Comparison of ENCODE assay signal across 8 mouse cellular contexts in the genomic region with DNA sequence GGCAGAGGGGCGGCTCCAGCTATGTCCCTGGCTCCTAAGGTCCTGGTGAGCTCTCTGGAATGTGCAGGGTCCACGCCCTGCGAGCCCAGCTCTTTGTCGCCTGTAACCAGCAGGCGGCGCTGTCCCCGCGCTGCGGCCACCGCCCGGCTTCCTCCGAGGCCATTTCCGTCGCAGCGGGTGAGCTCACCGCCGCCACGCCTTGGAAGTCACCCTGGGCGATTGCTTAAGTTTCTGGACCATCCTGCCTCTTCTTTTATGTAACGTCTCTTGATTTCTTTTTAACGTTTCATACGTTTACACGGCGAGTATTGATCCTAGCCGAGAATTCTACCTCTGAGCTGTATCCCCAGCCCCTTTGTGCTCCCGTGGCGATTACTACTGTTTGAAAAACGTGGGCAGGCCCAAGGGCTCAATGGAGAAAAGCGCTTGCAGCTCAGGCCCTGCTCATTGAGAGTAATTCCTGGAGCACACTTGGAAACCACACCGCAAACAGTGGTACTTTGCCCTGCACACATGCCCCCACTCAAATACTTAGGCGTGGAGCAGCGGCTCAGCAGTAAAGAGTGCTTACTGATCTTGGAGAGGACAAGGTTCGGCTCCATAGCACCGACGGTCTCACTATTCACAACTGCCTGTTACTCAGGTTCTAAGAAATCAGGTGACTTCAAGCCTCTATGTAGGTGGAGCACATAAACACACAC. TPM values are rescaled to one million over a fixed set of nuclear protein-coding genes. Genes with fewer than 3 reads are reported as not detected.
DNase-seq lines count a peak whose midpoint lies in the region; ATAC-seq lines count a peak whose summit lies in the region.

No protein-coding gene starts in this region.

- no peaks in the 10 kb centered on the region for H3K9me3 ChIP-seq in embryonic facial prominence, embryonic 13.5 days
- no peaks in the 10 kb centered on the region for H3K9me3 ChIP-seq in limb, embryonic 12.5 days
- H3K9me3 ChIP-seq in midbrain, embryonic 14.5 days (ENCODE audit: control insufficient read depth, low read length): no peaks in the 10 kb centered on the region

- peak; percentile 77 for ATAC-seq in embryonic facial prominence, embryonic 13.5 days (ENCODE audit: insufficient number of reproducible peaks, insufficient read depth, low FRiP score, low TSS enrichment, low read depth)
- peak; percentile 81 for ATAC-seq in limb, embryonic 12.5 days (ENCODE audit: insufficient number of reproducible peaks, insufficient read depth, low FRiP score, low TSS enrichment, low read depth)
- peak; percentile 77 for ATAC-seq in midbrain, embryonic 14.5 days (ENCODE audit: low FRiP score, low TSS enrichment)

- peaks cover 40% of the 10 kb centered on the region for H3K4me1 ChIP-seq in embryonic facial prominence, embryonic 13.5 days
- H3K4me1 ChIP-seq in limb, embryonic 12.5 days (replicated peaks): peaks cover 42% of the 10 kb centered on the region
- peaks cover 43% of the 10 kb centered on the region for H3K4me1 ChIP-seq in midbrain, embryonic 14.5 days (ENCODE audit: control insufficient read depth, insufficient read depth, low read length)

- no peaks in the 10 kb centered on the region for H3K36me3 ChIP-seq in embryonic facial prominence, embryonic 13.5 days
- H3K36me3 ChIP-seq in limb, embryonic 12.5 days: no peaks in the 10 kb centered on the region
- H3K36me3 ChIP-seq in midbrain, embryonic 14.5 days (ENCODE audit: control insufficient read depth, insufficient read depth, low read length): peaks cover 5% of the 10 kb centered on the region; the same call in 1 of the 2 replicates

- peak overlapping the region; percentile 91 for H3K27ac ChIP-seq in embryonic facial prominence, embryonic 13.5 days
- peak overlapping the region; percentile 90 for H3K27ac ChIP-seq in limb, embryonic 12.5 days
- peak overlapping the region; percentile 99 for H3K27ac ChIP-seq in midbrain, embryonic 14.5 days (replicated peaks; ENCODE audit: low read depth, low read length)

- DNase-seq in 3T3-L1 (ENCODE audit: low read depth, low spot score): peak; percentile 95
- peak; percentile 97 to 98 for DNase-seq in adrenal gland, postnatal 36 days
- peak; percentile 95 for DNase-seq in heart, adult 8-10 months (ENCODE audit: low spot score)
- DNase-seq in kidney, adult 8-10 months: peak; percentile 92 to 95
- DNase-seq in midbrain, embryonic 14.5 days: peak; percentile 97
- peak; percentile 89 for DNase-seq in spleen, adult 12 weeks (ENCODE audit: low spot score)

- H3K27me3 ChIP-seq in embryonic facial prominence, embryonic 13.5 days: no peaks in the 10 kb centered on the region
- H3K27me3 ChIP-seq in limb, embryonic 12.5 days: no peaks in the 10 kb centered on the region
- no peaks in the 10 kb centered on the region for H3K27me3 ChIP-seq in midbrain, embryonic 14.5 days (ENCODE audit: control insufficient read depth, insufficient read depth, low read length)

- peak overlapping the region; percentile 48 for H3K4me3 ChIP-seq in embryonic facial prominence, embryonic 13.5 days
- H3K4me3 ChIP-seq in limb, embryonic 12.5 days (replicated peaks): peak overlapping the region; percentile 42
- peak overlapping the region; percentile 44 for H3K4me3 ChIP-seq in midbrain, embryonic 14.5 days (replicated peaks; ENCODE audit: low read depth, low read length)

- peak overlapping the region; percentile 73 for H3K4me2 ChIP-seq in embryonic facial prominence, embryonic 13.5 days
- peak overlapping the region; percentile 67 for H3K4me2 ChIP-seq in limb, embryonic 12.5 days
- peak overlapping the region; percentile 98 for H3K4me2 ChIP-seq in midbrain, embryonic 14.5 days (ENCODE audit: low read length)

- peak overlapping the region; percentile 78 for H3K9ac ChIP-seq in embryonic facial prominence, embryonic 13.5 days
- H3K9ac ChIP-seq in limb, embryonic 12.5 days (replicated peaks): peak overlapping the region; percentile 58
- H3K9ac ChIP-seq in midbrain, embryonic 14.5 days (replicated peaks; ENCODE audit: low read length): peak overlapping the region; percentile 80

- WGBS in embryonic facial prominence, embryonic 13.5 days: 5% methylated on average over 35 of the region's 35 CpGs
- WGBS in limb, embryonic 12.5 days: 6% methylated on average over 35 of the region's 35 CpGs
- WGBS in midbrain, embryonic 14.5 days: 2% methylated on average over 35 of the region's 35 CpGs

RNA-seq across cellular contexts. Expression of a gene that starts 36.4 kb away (rescaled TPM):
- 100 to 1,000 TPM; 272 to 276 TPM for total RNA-seq in adrenal gland, postnatal 36 days (2021)
- 109 and 124 TPM in 2 replicates for polyA plus RNA-seq in embryonic facial prominence, embryonic 13.5 days (2015; fragmentation: Nextera tagmentation; extraction: Ambion mirVana)
- 10 to 100 TPM; 32.2 to 40.4 (median 33.3) TPM for total RNA-seq in heart, adult 8-10 months (2022)
- 128 and 135 TPM in 2 replicates for polyA plus RNA-seq in limb, embryonic 12.5 days (2016; fragmentation: Nextera tagmentation; extraction: Ambion mirVana)
- polyA plus RNA-seq in midbrain, embryonic 14.5 days (2014; fragmentation: Nextera tagmentation; extraction: Ambion mirVana): 13.5 and 24.8 TPM in 2 replicates

RNA-seq across cellular contexts. Expression of a gene that starts 39.7 kb away (rescaled TPM):
- total RNA-seq in adrenal gland, postnatal 36 days (2021): 100 to 1,000 TPM in 1 of 2 experiments, 10 to 100 TPM in 1; 87.9 to 123 TPM
- polyA plus RNA-seq in embryonic facial prominence, embryonic 13.5 days (2015; fragmentation: Nextera tagmentation; extraction: Ambion mirVana): 1,291 and 1,480 TPM in 2 replicates
- 10 to 100 TPM; 37.4 to 83.6 (median 67.3) TPM for total RNA-seq in heart, adult 8-10 months (2022)
- 1,314 and 1,328 TPM in 2 replicates for polyA plus RNA-seq in limb, embryonic 12.5 days (2016; fragmentation: Nextera tagmentation; extraction: Ambion mirVana)
- polyA plus RNA-seq in midbrain, embryonic 14.5 days (2014; fragmentation: Nextera tagmentation; extraction: Ambion mirVana): 17,220 and 18,751 TPM in 2 replicates

RNA-seq across cellular contexts. Expression of a gene that starts 39.9 kb away (rescaled TPM):
- total RNA-seq in adrenal gland, postnatal 36 days (2021): not detected
- polyA plus RNA-seq in embryonic facial prominence, embryonic 13.5 days (2015; fragmentation: Nextera tagmentation; extraction: Ambion mirVana): not detected in 2 replicates
- total RNA-seq in heart, adult 8-10 months (2022): not detected
- polyA plus RNA-seq in limb, embryonic 12.5 days (2016; fragmentation: Nextera tagmentation; extraction: Ambion mirVana): not detected in 2 replicates
- polyA plus RNA-seq in midbrain, embryonic 14.5 days (2014; fragmentation: Nextera tagmentation; extraction: Ambion mirVana): not detected in 2 replicates

RNA-seq across cellular contexts. Expression of a gene that starts 58.9 kb away (rescaled TPM):
- total RNA-seq in adrenal gland, postnatal 36 days (2021): 100 to 1,000 TPM; 252 to 276 TPM
- 1,422 and 1,651 TPM in 2 replicates for polyA plus RNA-seq in embryonic facial prominence, embryonic 13.5 days (2015; fragmentation: Nextera tagmentation; extraction: Ambion mirVana)
- 100 to 1,000 TPM; 106 to 156 (median 115) TPM for total RNA-seq in heart, adult 8-10 months (2022)
- polyA plus RNA-seq in limb, embryonic 12.5 days (2016; fragmentation: Nextera tagmentation; extraction: Ambion mirVana): 1,691 and 1,695 TPM in 2 replicates
- polyA plus RNA-seq in midbrain, embryonic 14.5 days (2014; fragmentation: Nextera tagmentation; extraction: Ambion mirVana): 1,095 and 1,120 TPM in 2 replicates

Comparison
In these comparisons a context has a peak if more than half of its experiments do, and no peak if none do; other contexts are left out.
1. Peak in every context shown above with its lines: DNase-seq, ATAC-seq, H3K4me3 ChIP-seq and H3K27ac ChIP-seq.
2. RNA of a gene that starts 39.7 kb away (polyA plus RNA-seq): 17,220 to 18,751 TPM in midbrain, embryonic 14.5 days; 1,291 to 1,480 TPM in embryonic facial prominence, embryonic 13.5 days and 1,314 to 1,328 TPM in limb, embryonic 12.5 days; every median in the first group is over 10 times any median in the second.